In genomic region chr17:56547846-56548604, GRCm38 (mm10) we compare ENCODE assay signal across 12 mouse cellular contexts. TPM values are rescaled to one million over a fixed set of nuclear protein-coding genes. Genes with fewer than 3 reads are reported as not detected.
A peak's percentile ranks its signal among the peaks of the same experiment; 100 is the strongest.
DNase-seq lines count a peak whose midpoint lies in the region; ATAC-seq and TF ChIP-seq lines count a peak whose summit lies in the region.
"Had no signal": no experiment of that assay in that cellular context is flagged by ENCODE, and none has a peak within 500 bp of the region (broad histone marks: within the 10 kb centered on the region; RNA-seq: fewer than 3 reads in every experiment).

No protein-coding gene starts in this region.

- no peaks in the 10 kb centered on the region for H3K36me3 ChIP-seq in intestine, embryonic 14.5 days (ENCODE audit: control insufficient read depth, insufficient read depth, low read length)
- H3K36me3 ChIP-seq in intestine, embryonic 16.5 days (ENCODE audit: control insufficient read depth, insufficient read depth, low read length): no peaks in the 10 kb centered on the region
- H3K36me3 ChIP-seq in G1E (replicated peaks): peaks cover 11% of the 10 kb centered on the region
- H3K36me3 ChIP-seq in hindbrain, embryonic 13.5 days: no peaks in the 10 kb centered on the region

- WGBS in intestine, embryonic 14.5 days: 74% methylated on average over 9 of the region's 9 CpGs
- WGBS in intestine, embryonic 16.5 days: 64% methylated on average over 9 of the region's 9 CpGs
- 61% methylated on average over 9 of the region's 9 CpGs for WGBS in hindbrain, embryonic 13.5 days

- TF ChIP-seq CTCF in G1E (IDR thresholded peaks at IDR 0.05; ENCODE audit: low read depth, low read length): 0 out of 2 replicates have a peak, but pooled peaks have one; percentile 28

- H3K27ac ChIP-seq in intestine, embryonic 14.5 days (ENCODE audit: low read depth): no peak overlapping the region
- H3K27ac ChIP-seq in intestine, embryonic 16.5 days (ENCODE audit: low read length): no peak overlapping the region
- peak overlapping the region; percentile 61 for H3K27ac ChIP-seq in hindbrain, embryonic 13.5 days

- H3K9me3 ChIP-seq in intestine, embryonic 14.5 days (ENCODE audit: control insufficient read depth, low read length): no peaks in the 10 kb centered on the region
- H3K9me3 ChIP-seq in intestine, embryonic 16.5 days (ENCODE audit: control insufficient read depth, low read length): peaks cover 5% of the 10 kb centered on the region; the same call in 1 of the 2 replicates
- no peaks in the 10 kb centered on the region for H3K9me3 ChIP-seq in G1E (replicated peaks)
- no peaks in the 10 kb centered on the region for H3K9me3 ChIP-seq in hindbrain, embryonic 13.5 days

- H3K4me3 ChIP-seq in intestine, embryonic 14.5 days (ENCODE audit: low read depth, low read length): no peak overlapping the region
- H3K4me3 ChIP-seq in intestine, embryonic 16.5 days (ENCODE audit: low read length): no peak overlapping the region
- no peak overlapping the region for H3K4me3 ChIP-seq in G1E (ENCODE audit: low read depth, low read length)
- no peak overlapping the region for H3K4me3 ChIP-seq in hindbrain, embryonic 13.5 days
- H3K4me3 ChIP-seq: myocyte had no signal

- peak; percentile 36 for DNase-seq in intestine, embryonic 14.5 days (ENCODE audit: low spot score)
- DNase-seq in 416B (ENCODE audit: low read depth) (peak; percentile 46), G1E (ENCODE audit: low spot score) (no peak)
- DNase-seq in embryo, embryonic 11 days: no peak
- no peak for DNase-seq in spleen, postnatal 10 days (ENCODE audit: low spot score in 2 of 2)

- no peak overlapping the region for H3K9ac ChIP-seq in intestine, embryonic 14.5 days (ENCODE audit: low read length)
- H3K9ac ChIP-seq in intestine, embryonic 16.5 days (ENCODE audit: low read depth, low read length): no peak overlapping the region
- no peak overlapping the region for H3K9ac ChIP-seq in hindbrain, embryonic 13.5 days

- ATAC-seq in intestine, embryonic 14.5 days (replicated peaks; ENCODE audit: low FRiP score, low TSS enrichment, low read depth): no peak
- no peak for ATAC-seq in intestine, embryonic 16.5 days
- no peak for ATAC-seq in G1E (ENCODE audit: extremely low read depth, insufficient number of reproducible peaks, low FRiP score, poor library complexity, severe bottlenecking)
- ATAC-seq in hindbrain, embryonic 13.5 days (ENCODE audit: low FRiP score): no peak
- ATAC-seq in granulocyte monocyte progenitor cell, adult 5-6 weeks (replicated peaks; ENCODE audit: poor library complexity, severe bottlenecking): no peak

- H3K27me3 ChIP-seq in intestine, embryonic 14.5 days (replicated peaks; ENCODE audit: control insufficient read depth, insufficient read depth, low read length): no peaks in the 10 kb centered on the region
- H3K27me3 ChIP-seq in intestine, embryonic 16.5 days (replicated peaks; ENCODE audit: control insufficient read depth, insufficient read depth, low read length): no peaks in the 10 kb centered on the region
- peaks cover 5% of the 10 kb centered on the region for H3K27me3 ChIP-seq in G1E (ENCODE audit: insufficient read depth, low read length)
- no peaks in the 10 kb centered on the region for H3K27me3 ChIP-seq in hindbrain, embryonic 13.5 days

- no peak overlapping the region for H3K4me2 ChIP-seq in intestine, embryonic 14.5 days (ENCODE audit: low read length)
- H3K4me2 ChIP-seq in intestine, embryonic 16.5 days (ENCODE audit: low read depth, low read length): no peak overlapping the region
- H3K4me2 ChIP-seq in hindbrain, embryonic 13.5 days: no peak overlapping the region

- no peaks in the 10 kb centered on the region for H3K4me1 ChIP-seq in intestine, embryonic 14.5 days (replicated peaks; ENCODE audit: control insufficient read depth, insufficient read depth, low read length)
- no peaks in the 10 kb centered on the region for H3K4me1 ChIP-seq in intestine, embryonic 16.5 days (ENCODE audit: control insufficient read depth, insufficient read depth, low read length)
- H3K4me1 ChIP-seq in G1E (ENCODE audit: insufficient read depth, low read depth, low read length): peaks cover 27% of the 10 kb centered on the region
- H3K4me1 ChIP-seq in hindbrain, embryonic 13.5 days (replicated peaks): peaks cover 55% of the 10 kb centered on the region

RNA-seq across cellular contexts. Expression of gene Gm20219, which starts 6.2 kb away (rescaled TPM):
- 2.2 and 2.8 TPM in 2 replicates for polyA plus RNA-seq in intestine, embryonic 14.5 days (2014; fragmentation: Nextera tagmentation; extraction: Ambion mirVana)
- polyA plus RNA-seq in intestine, embryonic 16.5 days (2015; fragmentation: Nextera tagmentation; extraction: Ambion mirVana): 0.98 and 1.4 TPM in 2 replicates
- total RNA-seq in G1E (2014; fragmentation: Nextera tagmentation): 4.4 and 6.5 TPM in 2 replicates
- 0.38 and 0.41 TPM in 2 replicates for total RNA-seq in G1E (2017)
- 0.69 and 1.0 TPM in 2 replicates for polyA plus RNA-seq in G1E (2012)
- polyA plus RNA-seq in hindbrain, embryonic 13.5 days (2015; fragmentation: Nextera tagmentation; extraction: Ambion mirVana): 1.2 and 1.8 TPM in 2 replicates
- 0.84 and 1.1 TPM in 2 replicates for total RNA-seq in granulocyte monocyte progenitor cell, adult 5-6 weeks (2014; fragmentation: Nextera tagmentation)
- 0.41 TPM in 1 of 2 replicates, not detected in the other for total RNA-seq in granulocyte monocyte progenitor cell, adult 5-6 weeks (2017)

RNA-seq across cellular contexts. Expression of gene Znrf4, which starts 35.8 kb away (rescaled TPM):
- polyA plus RNA-seq in intestine, embryonic 14.5 days (2014; fragmentation: Nextera tagmentation; extraction: Ambion mirVana): not detected in 2 replicates
- polyA plus RNA-seq in intestine, embryonic 16.5 days (2015; fragmentation: Nextera tagmentation; extraction: Ambion mirVana): not detected in 2 replicates
- total RNA-seq in G1E (2014; fragmentation: Nextera tagmentation): not detected in 2 replicates
- total RNA-seq in G1E (2017): 0.17 TPM in 1 of 2 replicates, not detected in the other
- polyA plus RNA-seq in G1E (2012): not detected in 2 replicates
- polyA plus RNA-seq in hindbrain, embryonic 13.5 days (2015; fragmentation: Nextera tagmentation; extraction: Ambion mirVana): not detected in 2 replicates
- total RNA-seq in granulocyte monocyte progenitor cell, adult 5-6 weeks (2014; fragmentation: Nextera tagmentation): not detected in 2 replicates
- not detected in 2 replicates for total RNA-seq in granulocyte monocyte progenitor cell, adult 5-6 weeks (2017)
- total RNA-seq: hematopoietic stem cell, adult 5-6 weeks had no signal
- polyA plus RNA-seq: embryonic facial prominence, embryonic 11.5 days; limb, embryonic 11.5 days; myocyte had no signal

RNA-seq across cellular contexts. Expression of gene Safb2, which starts 36.4 kb away (rescaled TPM):
- 57.1 and 59.9 TPM in 2 replicates for polyA plus RNA-seq in intestine, embryonic 14.5 days (2014; fragmentation: Nextera tagmentation; extraction: Ambion mirVana)
- 52.7 and 56.0 TPM in 2 replicates for polyA plus RNA-seq in intestine, embryonic 16.5 days (2015; fragmentation: Nextera tagmentation; extraction: Ambion mirVana)
- total RNA-seq in G1E (2014; fragmentation: Nextera tagmentation) (111 and 194 TPM in 2 replicates), G1E (2017) (55.2 and 78.2 TPM in 2 replicates)
- 209 and 224 TPM in 2 replicates for polyA plus RNA-seq in G1E (2012)
- polyA plus RNA-seq in hindbrain, embryonic 13.5 days (2015; fragmentation: Nextera tagmentation; extraction: Ambion mirVana): 76.1 and 76.2 TPM in 2 replicates
- total RNA-seq in granulocyte monocyte progenitor cell, adult 5-6 weeks (2014; fragmentation: Nextera tagmentation): 99.5 and 132 TPM in 2 replicates
- 66.4 and 76.5 TPM in 2 replicates for total RNA-seq in granulocyte monocyte progenitor cell, adult 5-6 weeks (2017)

RNA-seq across cellular contexts. Expression of gene Safb, which starts 36.6 kb away (rescaled TPM):
- 73.3 and 81.8 TPM in 2 replicates for polyA plus RNA-seq in intestine, embryonic 14.5 days (2014; fragmentation: Nextera tagmentation; extraction: Ambion mirVana)
- 68.6 and 76.2 TPM in 2 replicates for polyA plus RNA-seq in intestine, embryonic 16.5 days (2015; fragmentation: Nextera tagmentation; extraction: Ambion mirVana)
- total RNA-seq in G1E (2014; fragmentation: Nextera tagmentation): 67.0 and 76.5 TPM in 2 replicates
- total RNA-seq in G1E (2017): 85.0 and 121 TPM in 2 replicates
- 151 and 154 TPM in 2 replicates for polyA plus RNA-seq in G1E (2012)
- polyA plus RNA-seq in hindbrain, embryonic 13.5 days (2015; fragmentation: Nextera tagmentation; extraction: Ambion mirVana): 105 and 113 TPM in 2 replicates
- 69.1 and 99.9 TPM in 2 replicates for total RNA-seq in granulocyte monocyte progenitor cell, adult 5-6 weeks (2014; fragmentation: Nextera tagmentation)
- 72.9 and 77.2 TPM in 2 replicates for total RNA-seq in granulocyte monocyte progenitor cell, adult 5-6 weeks (2017)

Comparison
In these comparisons a context has a peak if more than half of its experiments do, and no peak if none do; other contexts are left out.
1. DNase-seq: peak in intestine, embryonic 14.5 days (single experiment) and 416B (single experiment); none in G1E (single experiment), embryo, embryonic 11 days (single experiment) and spleen, postnatal 10 days (0 of 2).